Mouse (Mus musculus): Measurements from ENCODE around the gene Tldc1.

- TF ChIP-seq CTCF (IDR thresholded peaks at IDR 0.05; ENCODE audit: low read depth) (no peak), EP300 (IDR thresholded peaks at IDR 0.05; ENCODE audit: low read depth) (no peak)
Measured at GRCm38 (mm10) chr8:119801168-119801567, 23.0 kb upstream of the Tldc1 start.

Data from liver, embryonic 14.5 days (tissue).